Mouse (Mus musculus) frontal cortex, postnatal 25 days (tissue): Measurements from ENCODE around the gene Pex16.

Source experiments
- DNase-seq, 2 experiments: peaks; one replicate each; pipeline ENCODE4 v3.0.0; 2022; ENCODE audit warnings: low spot score in 2 of 2

Pex16 gene

GRCm38 (mm10) chr2:92374514-92374913 is at the start of gene Pex16, which contains the start of gene Large2:
Pex16 (plus strand) TSS chr2:92374676.
Large2 (minus strand) TSS chr2:92374869.
- no peak for DNase-seq

- no peak for DNase-seq
These were observed 48.8 kb upstream of the Pex16 start for GRCm38 (mm10) chr2:92325676-92326075.

- no peak for DNase-seq
These were observed 48.3 kb upstream of the Pex16 start for GRCm38 (mm10) chr2:92326221-92326620.

- no peak for DNase-seq
These were observed 46.9 kb upstream of the Pex16 start for GRCm38 (mm10) chr2:92327601-92328000.

GRCm38 (mm10) chr2:92328206-92328605 is 46.3 kb upstream of the Pex16 start:
- DNase-seq = no peak

GRCm38 (mm10) chr2:92330840-92331239 is 43.6 kb upstream of the Pex16 start:
- DNase-seq = no peak

GRCm38 (mm10) chr2:92331410-92331809 is 43.1 kb upstream of the Pex16 start:
- no peak for DNase-seq

- DNase-seq = no peak
These were observed 42.6 kb upstream of the Pex16 start for GRCm38 (mm10) chr2:92331871-92332270.

- no peak for DNase-seq
These were observed 32.1 kb upstream of the Pex16 start for GRCm38 (mm10) chr2:92342418-92342817.

- no peak for DNase-seq
These were observed 27.3 kb upstream of the Pex16 start for GRCm38 (mm10) chr2:92347191-92347590.

- no peak for DNase-seq
These were observed 24.7 kb upstream of the Pex16 start for GRCm38 (mm10) chr2:92349589-92350425.

- no peak for DNase-seq
These were observed 23.8 kb upstream of the Pex16 start for GRCm38 (mm10) chr2:92350686-92351085.

GRCm38 (mm10) chr2:92353402-92353801 is 21.1 kb upstream of the Pex16 start:
- no peak for DNase-seq

GRCm38 (mm10) chr2:92354224-92354623 is 20.3 kb upstream of the Pex16 start:
- no peak for DNase-seq

- DNase-seq = no peak
These were observed 15.2 kb upstream of the Pex16 start for GRCm38 (mm10) chr2:92359301-92359700.

- no peak for DNase-seq
These were observed 14.2 kb upstream of the Pex16 start for GRCm38 (mm10) chr2:92360186-92360823.

GRCm38 (mm10) chr2:92360893-92361292 is 13.6 kb upstream of the Pex16 start:
- DNase-seq = no peak

- DNase-seq = no peak
These were observed 12.7 kb upstream of the Pex16 start for GRCm38 (mm10) chr2:92361795-92362194.

- DNase-seq = no peak
These were observed 11.8 kb upstream of the Pex16 start for GRCm38 (mm10) chr2:92362571-92363228.

GRCm38 (mm10) chr2:92364086-92364485 is 10.4 kb upstream of the Pex16 start:
- no peak for DNase-seq

GRCm38 (mm10) chr2:92365568-92365967 is 8.9 kb upstream of the Pex16 start:
- DNase-seq = no peak

GRCm38 (mm10) chr2:92367383-92368029 is 7.0 kb upstream of the Pex16 start:
- DNase-seq = no peak
